Mouse (Mus musculus): ENCODE results near the gene Krtap3-3. TPM values are rescaled to one million over a fixed set of nuclear protein-coding genes. Genes with fewer than 3 reads are reported as not detected.

The Krtap3-3 gene
- polyA plus RNA-seq, 1 experiment from 2014 or later = not detected

DNA sequence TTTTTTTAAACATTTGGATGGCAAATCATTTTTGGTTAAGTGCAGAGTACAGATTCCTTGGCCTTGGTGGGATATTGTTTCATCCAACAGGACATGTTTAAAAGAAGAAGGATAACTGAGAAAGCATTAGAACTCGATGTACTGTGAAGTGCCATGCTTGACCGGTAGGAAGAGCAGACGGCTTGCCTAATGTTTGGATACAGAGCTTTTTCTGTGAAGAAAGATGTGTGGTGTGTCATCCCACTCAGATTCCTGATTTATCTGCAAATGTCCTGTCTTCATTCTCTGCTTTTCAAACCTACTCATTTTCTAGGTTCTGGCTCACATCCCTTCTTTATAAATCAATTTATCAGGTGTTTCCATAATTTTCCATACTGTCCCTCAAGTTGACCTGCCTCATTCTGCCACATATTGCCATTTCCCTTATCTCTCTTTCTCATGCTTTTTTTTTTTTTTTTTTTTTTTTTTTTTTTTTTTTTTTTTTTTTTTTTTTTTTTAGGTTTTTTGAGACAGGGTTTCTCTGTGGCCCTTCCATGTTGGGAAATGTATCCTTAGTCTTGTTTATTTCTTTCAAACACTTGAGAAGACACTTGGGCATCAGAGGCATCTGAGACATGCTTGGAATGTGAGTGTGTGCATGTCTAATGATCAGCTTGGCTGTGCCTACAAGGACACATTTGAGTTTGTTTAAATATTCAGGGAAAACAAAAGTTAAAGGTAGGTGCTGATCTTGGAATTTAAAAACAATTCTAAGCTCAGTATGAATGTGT lies 7.5 kb upstream of the Krtap3-3 start:
- Histone ChIP-seq H3K4me3 (no peak overlapping the region), H3K27me3 (replicated peaks; ENCODE audit: low read depth, poor library complexity, severe bottlenecking) (no peaks in the 10 kb centered on the region), H3K9me3 (no peaks in the 10 kb centered on the region), H3K27ac (replicated peaks) (no peak overlapping the region), H3K4me1 (no peaks in the 10 kb centered on the region), H3K36me3 (replicated peaks) (no peaks in the 10 kb centered on the region)
- WGBS = 84% methylated on average over 3 of the region's 3 CpGs
- DNase-seq (ENCODE audit: low spot score) = no peak

DNA sequence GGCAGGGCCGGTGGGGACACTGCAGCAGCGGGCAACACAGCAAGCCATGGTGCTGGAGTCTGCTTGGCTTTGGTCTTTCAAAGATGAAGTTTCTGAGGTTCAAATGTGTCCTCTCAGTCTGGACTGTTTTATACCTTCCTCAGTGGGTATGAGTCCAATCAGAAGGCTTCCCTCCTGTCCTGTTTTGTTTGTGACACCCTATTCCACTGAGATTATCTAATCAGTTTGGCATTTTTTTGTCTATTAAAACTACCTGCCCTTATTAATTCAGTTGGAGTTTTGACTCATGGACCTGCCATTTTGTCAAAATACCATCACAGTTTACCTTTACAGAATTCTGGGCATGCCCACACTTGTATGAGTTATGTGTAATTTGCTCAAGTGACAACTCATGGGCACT lies 6.1 kb upstream of the Krtap3-3 start, which contains the start of gene Krtap3-2:
Gene Krtap3-2, minus strand, starts transcription at position 101 of the 400 bp plus-strand sequence.
- WGBS = 82% methylated on average over 2 of the region's 2 CpGs
- H3K27me3 ChIP-seq (replicated peaks; ENCODE audit: low read depth, poor library complexity, severe bottlenecking) = no peaks in the 10 kb centered on the region
- no peak for DNase-seq (ENCODE audit: low spot score)
- H3K36me3 ChIP-seq (replicated peaks) = no peaks in the 10 kb centered on the region
- no peaks in the 10 kb centered on the region for H3K9me3 ChIP-seq
- no peaks in the 10 kb centered on the region for H3K4me1 ChIP-seq
- H3K4me3 ChIP-seq = no peak within 1 kb of the TSS
- H3K27ac ChIP-seq (replicated peaks) = no peak within 1 kb of the TSS

DNA sequence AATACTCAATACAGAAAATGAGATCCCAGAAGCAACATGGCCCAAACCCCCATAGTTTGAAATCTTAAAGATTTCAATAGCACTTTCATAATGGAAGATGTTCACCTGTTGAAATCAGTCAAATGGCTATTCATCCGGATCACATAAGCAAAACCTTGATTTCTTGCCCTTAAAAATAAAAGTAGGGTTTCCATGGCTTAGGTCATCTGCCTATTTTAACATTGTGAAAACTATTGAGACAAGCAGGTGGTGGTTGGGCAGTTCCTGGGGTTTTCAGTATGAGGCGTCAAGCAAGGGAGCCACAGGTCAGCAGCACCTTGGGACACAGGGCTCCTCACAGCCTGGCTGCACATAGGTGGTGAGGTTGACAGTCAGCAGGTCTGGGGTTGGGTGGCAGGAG lies 5.5 kb upstream of the Krtap3-3 start:
- no peak for DNase-seq (ENCODE audit: low spot score)

DNA sequence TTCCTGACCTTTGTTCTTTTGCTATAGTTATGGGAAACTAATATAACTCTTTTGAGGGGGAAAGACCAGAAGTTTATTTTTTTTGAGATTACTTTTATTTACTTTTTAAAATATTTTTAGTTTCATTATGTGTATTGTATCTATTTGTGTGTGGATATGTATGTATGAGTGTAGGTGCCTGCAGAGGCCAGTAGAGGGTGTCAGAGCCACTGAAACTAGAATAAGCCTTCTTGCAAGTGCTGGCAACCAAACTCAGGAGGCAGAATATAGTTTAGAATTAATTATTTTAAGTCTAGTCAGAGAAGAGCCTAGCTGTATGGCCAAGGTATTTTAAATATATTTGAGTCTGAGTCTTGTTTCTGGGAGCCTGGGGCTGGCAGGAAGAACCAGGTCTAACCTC lies 2.8 kb downstream of the Krtap3-3 start:
- H3K4me3 ChIP-seq = no peak overlapping the region
- H3K9me3 ChIP-seq = no peaks in the 10 kb centered on the region
- no peak overlapping the region for H3K27ac ChIP-seq (replicated peaks)
- H3K27me3 ChIP-seq (replicated peaks; ENCODE audit: low read depth, poor library complexity, severe bottlenecking) = no peaks in the 10 kb centered on the region
- no peaks in the 10 kb centered on the region for H3K36me3 ChIP-seq (replicated peaks)
- no peak for DNase-seq (ENCODE audit: low spot score)
- H3K4me1 ChIP-seq = no peaks in the 10 kb centered on the region

More for the DNA sequence above, 5.5 kb upstream of the Krtap3-3 start:
- no peak overlapping the region for H3K4me3 ChIP-seq
- H3K4me1 ChIP-seq = no peaks in the 10 kb centered on the region
- H3K9me3 ChIP-seq = no peaks in the 10 kb centered on the region
- no peak overlapping the region for H3K27ac ChIP-seq (replicated peaks)
- no peaks in the 10 kb centered on the region for H3K27me3 ChIP-seq (replicated peaks; ENCODE audit: low read depth, poor library complexity, severe bottlenecking)
- 89% methylated on average over 2 of the region's 2 CpGs for WGBS
- H3K36me3 ChIP-seq (replicated peaks) = no peaks in the 10 kb centered on the region

DNA sequence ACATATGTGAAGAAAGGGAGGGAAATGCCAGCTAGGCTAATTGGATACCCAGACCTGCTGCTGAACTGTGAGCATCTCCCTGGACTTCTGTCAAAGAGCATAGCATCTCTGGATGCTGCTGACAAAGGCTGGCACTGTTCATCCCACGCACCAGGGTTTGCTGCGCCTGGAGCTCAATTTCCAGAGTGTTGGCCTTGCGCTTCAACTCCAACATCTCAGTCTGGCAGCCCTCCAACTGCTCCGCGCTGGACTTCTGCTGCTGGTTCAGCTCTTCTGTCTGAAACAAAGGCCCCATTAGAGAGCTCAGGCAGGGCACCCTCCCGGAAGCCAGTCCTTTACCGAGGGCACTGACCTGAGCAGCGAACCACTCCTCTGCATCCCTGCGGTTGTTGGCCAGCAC lies 10.9 kb downstream of the Krtap3-3 start:
- peaks cover 6% of the 10 kb centered on the region; the same call in 1 of the 2 replicates for H3K4me1 ChIP-seq
- no peaks in the 10 kb centered on the region for H3K9me3 ChIP-seq
- H3K27me3 ChIP-seq (replicated peaks; ENCODE audit: low read depth, poor library complexity, severe bottlenecking) = no peaks in the 10 kb centered on the region
- no peak overlapping the region for H3K4me3 ChIP-seq
- WGBS = 53% methylated on average over 9 of the region's 9 CpGs
- peak; percentile 16 for DNase-seq (ENCODE audit: low spot score)
- H3K36me3 ChIP-seq (replicated peaks) = no peaks in the 10 kb centered on the region
- no peak overlapping the region for H3K27ac ChIP-seq (replicated peaks)

DNA sequence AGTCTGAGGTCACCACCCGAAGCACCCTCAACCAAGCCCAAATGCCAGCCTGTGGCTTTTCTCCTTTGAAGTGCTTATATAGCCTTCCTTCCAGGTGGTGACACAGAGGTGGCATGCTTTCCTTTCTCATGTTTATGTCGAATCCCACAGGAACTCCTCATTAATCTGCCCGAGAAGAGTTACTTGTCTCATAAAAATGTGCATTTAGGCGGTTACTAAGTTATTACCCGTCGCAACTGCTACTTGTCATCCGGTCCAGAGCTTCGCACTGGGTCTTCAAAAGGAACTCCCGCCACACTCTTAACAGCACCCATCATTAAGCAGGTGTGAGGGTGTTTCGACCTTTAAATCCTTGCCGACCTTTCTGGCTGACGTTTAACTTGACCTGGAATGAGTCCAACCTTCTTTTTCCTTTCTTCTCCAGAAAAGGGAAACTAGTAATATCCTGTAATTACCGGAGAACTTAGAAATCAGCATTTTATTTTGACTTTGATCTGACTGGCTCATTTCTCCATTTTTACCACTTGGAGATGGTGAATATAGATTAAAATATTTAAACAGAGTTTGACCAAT lies 29.3 kb downstream of the Krtap3-3 start, which contains the start of gene Krt39:
Gene Krt39, minus strand, starts transcription at position 51 of the 573 bp plus-strand sequence.
- Histone ChIP-seq H3K9me3 (no peaks in the 10 kb centered on the region), H3K4me1 (no peaks in the 10 kb centered on the region), H3K27me3 (replicated peaks; ENCODE audit: low read depth, poor library complexity, severe bottlenecking) (no peaks in the 10 kb centered on the region), H3K4me3 (no peak within 1 kb of the TSS), H3K27ac (replicated peaks) (no peak within 1 kb of the TSS), H3K36me3 (replicated peaks) (no peaks in the 10 kb centered on the region)
- 83% methylated on average over 13 of the region's 13 CpGs for WGBS
- DNase-seq (ENCODE audit: low spot score) = no peak

DNA sequence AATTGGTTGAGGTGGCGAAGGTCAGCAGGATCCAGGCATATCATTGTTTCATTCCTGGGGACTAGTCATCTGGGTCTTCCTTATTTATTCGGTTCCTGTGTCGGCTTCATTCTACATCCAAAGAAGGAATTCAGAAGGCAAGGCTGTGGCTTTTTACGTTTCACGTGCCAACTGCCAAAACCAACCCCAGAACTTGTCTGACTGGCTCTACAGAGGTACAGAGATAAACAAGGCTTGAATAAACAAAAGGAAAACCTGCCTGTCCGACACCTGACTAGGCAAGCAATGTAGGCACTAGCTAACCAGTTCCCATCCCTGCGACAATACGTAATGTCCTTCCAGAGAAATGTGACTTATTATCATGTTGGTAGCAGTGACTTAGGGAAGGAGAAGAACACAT lies 36.6 kb downstream of the Krtap3-3 start:
- 85% methylated on average over 8 of the region's 8 CpGs for WGBS

More for the DNA sequence above, 36.6 kb downstream of the Krtap3-3 start:
- H3K36me3 ChIP-seq (replicated peaks) = no peaks in the 10 kb centered on the region
- no peak for DNase-seq (ENCODE audit: low spot score)
- H3K4me3 ChIP-seq = no peak overlapping the region
- no peaks in the 10 kb centered on the region for H3K9me3 ChIP-seq
- no peak overlapping the region for H3K27ac ChIP-seq (replicated peaks)
- no peaks in the 10 kb centered on the region for H3K4me1 ChIP-seq
- H3K27me3 ChIP-seq (replicated peaks; ENCODE audit: low read depth, poor library complexity, severe bottlenecking) = no peaks in the 10 kb centered on the region

Other genes with a start within 250 kb of the Krtap3-3 start
- gene Krt25, start 227.9 kb downstream of the Krtap3-3 start, polyA plus RNA-seq (2016; fragmentation: Nextera tagmentation; extraction: Ambion mirVana) = not detected in 2 replicates
- 0.06 TPM in 1 of 2 replicates, not detected in the other for gene Krt26, start 212.9 kb downstream of the Krtap3-3 start, polyA plus RNA-seq (2016; fragmentation: Nextera tagmentation; extraction: Ambion mirVana)
- gene Krt27, start 199.8 kb downstream of the Krtap3-3 start, polyA plus RNA-seq (2016; fragmentation: Nextera tagmentation; extraction: Ambion mirVana) = 0.15 TPM in 1 of 2 replicates, not detected in the other
- 0.26 and 0.39 TPM in 2 replicates for gene Krt28, start 176.0 kb downstream of the Krtap3-3 start, polyA plus RNA-seq (2016; fragmentation: Nextera tagmentation; extraction: Ambion mirVana)
- 18.6 and 25.3 TPM in 2 replicates for gene Krt10, start 161.5 kb downstream of the Krtap3-3 start, polyA plus RNA-seq (2016; fragmentation: Nextera tagmentation; extraction: Ambion mirVana)
- not detected in 2 replicates for gene Krt12, start 128.6 kb downstream of the Krtap3-3 start, polyA plus RNA-seq (2016; fragmentation: Nextera tagmentation; extraction: Ambion mirVana)
- 0.97 and 1.00 TPM in 2 replicates for gene Krt20, start 112.7 kb downstream of the Krtap3-3 start, polyA plus RNA-seq (2016; fragmentation: Nextera tagmentation; extraction: Ambion mirVana)
- gene Krt23, start 57.7 kb downstream of the Krtap3-3 start, polyA plus RNA-seq (2016; fragmentation: Nextera tagmentation; extraction: Ambion mirVana) = 0.21 and 0.31 TPM in 2 replicates
- gene Krt39, start 29.5 kb downstream of the Krtap3-3 start, polyA plus RNA-seq (2016; fragmentation: Nextera tagmentation; extraction: Ambion mirVana) = not detected in 2 replicates
- not detected in 2 replicates for gene Krt40, start 7.7 kb downstream of the Krtap3-3 start, polyA plus RNA-seq (2016; fragmentation: Nextera tagmentation; extraction: Ambion mirVana)
- not detected in 2 replicates for gene Krtap3-2, start 6.0 kb upstream of the Krtap3-3 start, polyA plus RNA-seq (2016; fragmentation: Nextera tagmentation; extraction: Ambion mirVana)
- gene Gm11939, start 8.6 kb upstream of the Krtap3-3 start, polyA plus RNA-seq (2016; fragmentation: Nextera tagmentation; extraction: Ambion mirVana) = not detected in 2 replicates
- not detected in 2 replicates for gene Krtap3-1, start 15.8 kb upstream of the Krtap3-3 start, polyA plus RNA-seq (2016; fragmentation: Nextera tagmentation; extraction: Ambion mirVana)
- gene Krtap1-5, start 30.2 kb upstream of the Krtap3-3 start, polyA plus RNA-seq (2016; fragmentation: Nextera tagmentation; extraction: Ambion mirVana) = not detected in 2 replicates
- gene Krtap1-4, start 32.8 kb upstream of the Krtap3-3 start, polyA plus RNA-seq (2016; fragmentation: Nextera tagmentation; extraction: Ambion mirVana) = not detected in 2 replicates
- gene Krtap1-3, start 40.5 kb upstream of the Krtap3-3 start, polyA plus RNA-seq (2016; fragmentation: Nextera tagmentation; extraction: Ambion mirVana) = not detected in 2 replicates
- not detected in 2 replicates for gene Krtap9-3, start 47.2 kb upstream of the Krtap3-3 start, polyA plus RNA-seq (2016; fragmentation: Nextera tagmentation; extraction: Ambion mirVana)
- not detected in 2 replicates for gene Gm11938, start 52.4 kb upstream of the Krtap3-3 start, polyA plus RNA-seq (2016; fragmentation: Nextera tagmentation; extraction: Ambion mirVana)
- not detected in 2 replicates for gene Gm11937, start 59.3 kb upstream of the Krtap3-3 start, polyA plus RNA-seq (2016; fragmentation: Nextera tagmentation; extraction: Ambion mirVana)
- not detected in 2 replicates for gene Krtap2-4, start 64.0 kb upstream of the Krtap3-3 start, polyA plus RNA-seq (2016; fragmentation: Nextera tagmentation; extraction: Ambion mirVana)
- not detected in 2 replicates for gene Gm11562, start 69.6 kb upstream of the Krtap3-3 start, polyA plus RNA-seq (2016; fragmentation: Nextera tagmentation; extraction: Ambion mirVana)
- gene Krtap4-1, start 77.4 kb upstream of the Krtap3-3 start, polyA plus RNA-seq (2016; fragmentation: Nextera tagmentation; extraction: Ambion mirVana) = not detected in 2 replicates
- gene Krtap4-2, start 84.2 kb upstream of the Krtap3-3 start, polyA plus RNA-seq (2016; fragmentation: Nextera tagmentation; extraction: Ambion mirVana) = not detected in 2 replicates
- not detected in 2 replicates for gene Krtap4-7, start 93.2 kb upstream of the Krtap3-3 start, polyA plus RNA-seq (2016; fragmentation: Nextera tagmentation; extraction: Ambion mirVana)
- not detected in 2 replicates for gene Gm11555, start 99.4 kb upstream of the Krtap3-3 start, polyA plus RNA-seq (2016; fragmentation: Nextera tagmentation; extraction: Ambion mirVana)
- not detected in 2 replicates for gene Gm11563, start 108.1 kb upstream of the Krtap3-3 start, polyA plus RNA-seq (2016; fragmentation: Nextera tagmentation; extraction: Ambion mirVana)
- gene Krtap4-6, start 115.1 kb upstream of the Krtap3-3 start, polyA plus RNA-seq (2016; fragmentation: Nextera tagmentation; extraction: Ambion mirVana) = not detected in 2 replicates
- not detected in 2 replicates for gene Gm14190, start 139.9 kb upstream of the Krtap3-3 start, polyA plus RNA-seq (2016; fragmentation: Nextera tagmentation; extraction: Ambion mirVana)
- gene Gm14180, start 183.4 kb upstream of the Krtap3-3 start, polyA plus RNA-seq (2016; fragmentation: Nextera tagmentation; extraction: Ambion mirVana) = not detected in 2 replicates
- gene Gm11595, start 222.0 kb upstream of the Krtap3-3 start, polyA plus RNA-seq (2016; fragmentation: Nextera tagmentation; extraction: Ambion mirVana) = not detected in 2 replicates
- not detected in 2 replicates for gene Krtap4-8, start 229.8 kb upstream of the Krtap3-3 start, polyA plus RNA-seq (2016; fragmentation: Nextera tagmentation; extraction: Ambion mirVana)
- gene Krtap4-9, start 234.3 kb upstream of the Krtap3-3 start, polyA plus RNA-seq (2016; fragmentation: Nextera tagmentation; extraction: Ambion mirVana) = not detected in 2 replicates
- not detected in 2 replicates for gene Gm11596, start 242.6 kb upstream of the Krtap3-3 start, polyA plus RNA-seq (2016; fragmentation: Nextera tagmentation; extraction: Ambion mirVana)
- gene Gm11569, start 248.1 kb upstream of the Krtap3-3 start, polyA plus RNA-seq (2016; fragmentation: Nextera tagmentation; extraction: Ambion mirVana) = not detected in 2 replicates